Mouse (Mus musculus): ENCODE results near the gene Cort.

GRCm38 (mm10) chr4:149133395-149133794 lies 6.8 kb upstream of the Cort start:
- TF ChIP-seq CTCF (IDR thresholded peaks at IDR 0.05; ENCODE audit: low read depth, low read length): no peak
- no peak for TF ChIP-seq POLR2A (IDR thresholded peaks at IDR 0.05; ENCODE audit: insufficient read depth, low read length)
- no peak for TF ChIP-seq EP300 (IDR thresholded peaks at IDR 0.05; ENCODE audit: insufficient read depth, low read depth, low read length)

Data from ES-Bruce4 (cell line).